Mouse (Mus musculus) kidney, postnatal 0 days (tissue): ENCODE results near the gene Etnk1. TPM values are rescaled to one million over a fixed set of nuclear protein-coding genes. Genes with fewer than 3 reads are reported as not detected.
A peak's percentile ranks its signal among the peaks of the same experiment; 100 is the strongest.

Experiments used
- ATAC-seq: fragments of 200-750 bp; cut with Nextera tagmentation; replicated peaks from 2 replicates; pipeline ENCODE4 v1.8.0; 2017; ENCODE audit warnings: low read depth, moderate number of reproducible peaks, moderate TSS enrichment, moderate library complexity; ENCODE audit not compliant: low FRiP score
- DNase-seq: peaks from one replicate; pipeline ENCODE4 v3.0.0-alpha.2; 2016; ENCODE audit warnings: low spot score
- H3K27ac ChIP-seq: fragments of 300-500 bp; sonication (generic); 2 replicates; pipeline ENCODE4 v1.5.1; 2014; ENCODE audit warnings: mild to moderate bottlenecking
- H3K27me3 ChIP-seq: fragments of 300-500 bp; sonication (generic); 2 replicates; pipeline ENCODE4 v1.6.1; 2014; ENCODE audit warnings: low read length, mixed read lengths; ENCODE audit not compliant: insufficient read depth
- H3K36me3 ChIP-seq: fragments of 300-500 bp; sonication (generic); 2 replicates; pipeline ENCODE4 v1.6.1; 2014; ENCODE audit warnings: low read length, mixed read lengths; ENCODE audit not compliant: insufficient read depth
- H3K4me1 ChIP-seq: fragments of 300-500 bp; sonication (generic); replicated peaks from 2 replicates; pipeline ENCODE4 v1.6.1; 2014; ENCODE audit warnings: antibody characterized with exemption, low read length, mixed read lengths; ENCODE audit not compliant: insufficient read depth
- H3K4me2 ChIP-seq: fragments of 300-500 bp; sonication (generic); 2 replicates; pipeline ENCODE4 v1.6.1; 2014; ENCODE audit warnings: mild to moderate bottlenecking, low read length, moderate library complexity, mixed read lengths
- H3K4me3 ChIP-seq: fragments of 300-500 bp; sonication (generic); replicated peaks from 2 replicates; pipeline ENCODE4 v1.5.1; 2014; ENCODE audit warnings: low read depth, low read length
- H3K9ac ChIP-seq: fragments of 300-500 bp; sonication (generic); 2 replicates; pipeline ENCODE4 v1.6.1; 2014; ENCODE audit warnings: low read depth, low read length
- H3K9me3 ChIP-seq: fragments of 300-500 bp; sonication (generic); replicated peaks from 2 replicates; pipeline ENCODE4 v1.6.1; 2016; ENCODE audit warnings: low read length, inconsistent platforms, mixed read lengths
- CTCF ChIP-seq: IDR thresholded peaks from 2 replicates; pipeline ENCODE4 v1.5.1; 2016; ENCODE audit warnings: antibody characterized with exemption, low read depth, mild to moderate bottlenecking, moderate library complexity
- WGBS: fragments of 180-500 bp; shearing (Covaris S2); extraction: QIAGEN DNeasy Blood & Tissue Kit; methylation state at CpG from one replicate; pipeline ENCODE4 v1.1.7; 2014; 5-methylcytosine and 5-hydroxymethylcytosine counted together
- polyA plus RNA-seq: library from polyadenylated mRNA; unstranded; fragments of >200 nt; fragmentation: Nextera tagmentation; extraction: Ambion mirVana; gene quantifications from 2 replicates; pipeline ENCODE4 v1.2.1, GENCODE M21; 2015

Etnk1 gene
- polyA plus RNA-seq, 1 experiment from 2014 or later = 35.9 TPM

DNA sequence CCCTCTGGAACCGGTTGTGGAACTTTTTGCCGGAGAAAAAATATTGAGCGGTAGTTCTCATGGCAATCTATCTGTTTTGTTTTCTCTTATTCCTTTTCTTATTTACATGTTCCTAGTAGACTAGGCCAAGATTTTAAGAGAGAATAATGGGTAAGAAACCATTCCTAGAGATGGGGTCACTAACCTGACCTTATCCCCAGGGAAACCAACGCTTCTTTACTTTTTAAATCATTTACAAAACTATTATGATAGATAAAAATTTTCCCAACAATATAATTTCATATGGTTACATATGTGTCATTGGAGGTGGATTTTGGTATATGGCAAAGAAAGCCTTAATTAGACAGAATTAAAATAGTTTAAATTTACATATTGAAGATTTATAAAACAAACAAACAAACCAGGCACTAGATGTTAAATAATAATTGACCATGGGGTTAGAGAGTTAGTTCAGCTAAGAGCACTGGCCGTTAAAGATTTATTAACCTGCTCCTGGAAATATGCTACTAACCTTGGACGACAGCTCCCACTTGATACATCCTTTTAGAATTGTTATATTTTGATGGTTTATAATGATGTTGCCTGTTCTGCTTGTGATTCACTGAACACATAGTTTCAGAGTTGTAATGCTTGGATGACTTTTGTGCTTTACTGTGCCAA, 6.3 kb upstream of the Etnk1 start:
- Histone ChIP-seq H3K4me2 (no peak overlapping the region), H3K27ac (peak overlapping the region; percentile 16; the same call in 1 of the 2 replicates), H3K4me1 (0 out of 2 replicates have a peak, but pooled peaks cover 7% of the 10 kb centered on the region), H3K27me3 (no peaks in the 10 kb centered on the region), H3K9ac (no peak overlapping the region), H3K36me3 (no peaks in the 10 kb centered on the region), H3K4me3 (no peak overlapping the region), H3K9me3 (no peaks in the 10 kb centered on the region)
- 51% methylated on average over 6 of the region's 6 CpGs for WGBS
- DNase-seq = no peak
- ATAC-seq = no peak
- TF ChIP-seq CTCF = no peak

DNA sequence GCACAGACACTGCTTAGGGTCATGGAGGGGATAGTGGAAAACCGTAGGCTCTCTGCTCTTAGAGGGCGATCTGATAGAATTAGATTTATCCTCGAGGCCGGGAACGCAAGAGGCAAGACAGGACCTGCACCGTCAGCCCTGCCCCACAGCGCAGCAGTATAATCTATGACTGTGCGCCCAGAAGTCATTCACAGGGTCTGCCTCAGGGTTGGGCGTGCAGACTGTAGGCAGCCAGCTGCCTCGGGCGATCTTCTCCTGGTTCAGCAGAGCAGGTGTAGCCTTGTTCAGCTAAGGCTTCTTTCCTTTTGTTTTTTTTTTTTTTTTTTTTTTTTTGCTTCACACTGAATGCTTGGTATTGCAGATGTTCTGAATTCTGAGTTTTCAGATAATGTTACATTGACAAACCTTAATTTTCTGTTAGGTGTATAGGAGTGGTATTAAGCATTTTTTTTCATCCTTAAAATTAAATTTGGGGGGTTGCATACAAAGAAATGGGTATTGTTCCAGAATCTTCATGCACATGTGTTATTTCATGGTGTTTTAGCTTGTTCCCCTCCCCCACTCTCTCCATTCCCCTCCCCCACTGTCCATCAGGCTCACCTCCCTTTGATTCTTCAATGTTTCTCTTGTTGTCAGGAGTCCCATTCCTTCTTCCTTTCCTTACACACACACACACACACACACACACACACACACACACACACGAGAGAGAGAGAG, 4.7 kb upstream of the Etnk1 start:
- H3K4me3 ChIP-seq = no peak overlapping the region
- DNase-seq = no peak
- TF ChIP-seq CTCF = no peak
- H3K36me3 ChIP-seq = no peaks in the 10 kb centered on the region
- no peaks in the 10 kb centered on the region for H3K9me3 ChIP-seq
- 47% methylated on average over 11 of the region's 12 CpGs for WGBS
- H3K4me1 ChIP-seq = 0 out of 2 replicates have a peak, but pooled peaks cover 7% of the 10 kb centered on the region
- H3K27me3 ChIP-seq = no peaks in the 10 kb centered on the region
- H3K27ac ChIP-seq = no peak overlapping the region
- no peak for ATAC-seq
- 0 out of 2 replicates have a peak overlapping the region, but pooled peaks have one; percentile 13 for H3K9ac ChIP-seq
- no peak overlapping the region for H3K4me2 ChIP-seq

DNA sequence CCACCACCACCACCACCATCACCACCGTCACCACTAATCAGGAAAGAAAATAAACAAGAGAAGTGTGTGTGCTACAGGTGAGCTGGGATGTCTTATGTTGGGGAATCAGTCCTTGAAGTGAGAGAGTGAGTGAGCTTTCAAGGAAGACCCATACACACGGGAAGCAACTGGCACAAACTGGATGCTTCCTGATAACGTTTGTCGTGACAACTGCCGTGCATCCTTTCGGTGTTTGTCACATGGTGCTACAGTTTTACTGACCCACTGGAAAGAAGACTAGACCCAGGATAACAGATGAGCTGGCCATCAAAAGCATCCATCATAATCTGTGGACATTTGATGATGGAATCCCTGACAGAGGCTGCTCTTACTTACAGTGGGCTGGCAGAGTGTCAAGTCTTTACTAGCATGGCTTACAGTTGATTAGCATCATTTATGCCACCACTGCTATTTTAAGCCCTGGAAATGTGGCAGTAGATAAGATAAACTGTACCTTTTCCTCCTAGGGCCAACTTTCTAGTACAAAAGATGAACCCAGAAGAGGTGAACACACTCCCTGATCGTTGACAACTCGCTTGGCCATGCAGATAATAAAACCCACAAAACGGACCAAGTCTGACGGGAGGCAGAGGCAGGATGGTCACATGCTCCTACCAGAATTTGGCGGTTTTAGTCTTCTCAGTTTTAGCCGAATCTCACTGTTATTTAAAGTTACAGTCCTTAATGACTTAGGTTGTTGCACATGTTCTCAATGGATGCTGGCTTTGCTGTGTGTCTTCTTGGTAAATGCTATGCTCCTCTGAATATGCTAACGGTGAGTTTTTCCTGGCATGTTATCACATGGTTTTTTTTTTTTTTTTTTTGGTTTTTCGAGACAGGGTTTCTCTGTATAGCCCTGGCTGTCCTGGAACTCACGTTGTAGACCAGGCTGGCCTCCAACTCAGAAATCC, 2.8 kb upstream of the Etnk1 start:
- 83% methylated on average over 15 of the region's 15 CpGs for WGBS
- no peak for TF ChIP-seq CTCF
- Histone ChIP-seq H3K27ac (no peak overlapping the region), H3K9ac (no peak overlapping the region), H3K36me3 (no peaks in the 10 kb centered on the region), H3K4me2 (no peak overlapping the region), H3K27me3 (no peaks in the 10 kb centered on the region), H3K4me3 (no peak overlapping the region), H3K4me1 (0 out of 2 replicates have a peak, but pooled peaks cover 3% of the 10 kb centered on the region), H3K9me3 (no peaks in the 10 kb centered on the region)
- DNase-seq = no peak
- ATAC-seq = no peak

DNA sequence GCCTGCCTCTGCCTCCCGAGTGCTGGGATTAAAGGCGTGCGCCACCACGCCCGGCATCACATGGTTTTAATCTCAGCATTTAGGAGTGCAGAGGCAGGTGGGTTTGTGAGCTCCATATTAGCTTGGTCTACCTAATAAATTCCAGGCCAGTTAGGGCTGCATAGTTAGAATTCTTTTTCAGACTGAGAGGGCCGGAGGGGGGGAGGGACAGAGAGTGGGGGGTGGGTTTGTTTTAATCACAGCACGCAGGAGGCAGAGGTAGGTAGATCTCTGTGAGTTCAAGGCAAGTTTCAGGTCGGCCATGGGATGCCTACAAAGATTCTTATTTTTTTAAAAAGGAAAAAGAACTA, 2.1 kb upstream of the Etnk1 start:
- no peak for ATAC-seq
- no peaks in the 10 kb centered on the region for H3K36me3 ChIP-seq
- WGBS = 74% methylated on average over 8 of the region's 8 CpGs
- H3K4me3 ChIP-seq = no peak overlapping the region
- TF ChIP-seq CTCF = no peak
- no peaks in the 10 kb centered on the region for H3K9me3 ChIP-seq
- H3K4me1 ChIP-seq = 0 out of 2 replicates have a peak, but pooled peaks cover 7% of the 10 kb centered on the region
- DNase-seq = no peak
- H3K27me3 ChIP-seq = no peaks in the 10 kb centered on the region
- no peak overlapping the region for H3K27ac ChIP-seq
- H3K9ac ChIP-seq = no peak overlapping the region
- H3K4me2 ChIP-seq = no peak overlapping the region

DNA sequence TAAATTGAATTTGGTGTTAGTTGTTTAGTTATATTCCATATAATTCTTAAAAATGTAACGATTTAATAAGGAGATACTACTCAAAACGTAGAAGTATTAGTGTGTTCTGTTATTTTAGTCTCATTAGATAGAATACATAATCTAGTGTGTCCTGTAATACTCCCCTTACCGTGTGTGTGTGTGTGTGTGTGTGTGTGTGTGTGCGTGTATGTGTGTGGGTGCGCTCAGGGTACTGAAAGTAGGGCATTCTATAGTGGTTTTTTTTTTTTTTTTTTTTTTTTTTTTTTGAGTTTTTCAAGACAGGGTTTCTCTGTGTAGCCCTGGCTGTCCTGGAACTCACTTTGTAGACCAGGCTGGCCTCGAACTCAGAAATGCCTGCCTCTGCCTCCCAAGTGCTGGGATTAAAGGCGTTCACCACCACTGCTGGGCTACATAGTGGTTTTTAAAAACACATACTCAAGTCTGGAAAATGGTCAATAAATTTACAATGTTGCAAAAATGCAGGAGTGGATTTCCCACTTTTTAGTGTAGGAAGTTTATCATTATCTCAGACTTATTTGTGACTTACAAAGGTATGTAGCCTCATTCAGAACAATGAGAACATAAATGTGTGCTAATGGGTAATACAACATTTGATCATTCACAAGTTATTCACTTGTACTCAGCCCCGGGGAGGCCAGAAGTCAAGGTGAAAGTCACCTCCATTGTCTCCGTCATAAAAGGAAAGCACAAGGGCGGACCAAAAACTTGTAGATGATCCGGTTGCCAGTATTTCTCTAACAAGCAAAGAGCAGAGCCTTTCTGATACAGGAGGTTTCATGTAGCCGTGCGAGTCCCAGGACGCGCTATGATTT, 1.4 kb upstream of the Etnk1 start:
- Histone ChIP-seq H3K9me3 (no peaks in the 10 kb centered on the region), H3K27ac (peak overlapping the region; percentile 92), H3K36me3 (0 out of 2 replicates have a peak, but pooled peaks cover under 1% of the 10 kb centered on the region), H3K27me3 (no peaks in the 10 kb centered on the region), H3K4me2 (peak overlapping the region; percentile 78), H3K9ac (no peak overlapping the region; the same call in 1 of the 2 replicates), H3K4me3 (0 out of 2 replicates have a peak overlapping the region, but pooled peaks have one; percentile 74), H3K4me1 (0 out of 2 replicates have a peak, but pooled peaks cover 10% of the 10 kb centered on the region)
- WGBS = 58% methylated on average over 15 of the region's 15 CpGs
- DNase-seq = no peak
- ATAC-seq = no peak
- TF ChIP-seq CTCF = no peak
